In the genomic region with DNA sequence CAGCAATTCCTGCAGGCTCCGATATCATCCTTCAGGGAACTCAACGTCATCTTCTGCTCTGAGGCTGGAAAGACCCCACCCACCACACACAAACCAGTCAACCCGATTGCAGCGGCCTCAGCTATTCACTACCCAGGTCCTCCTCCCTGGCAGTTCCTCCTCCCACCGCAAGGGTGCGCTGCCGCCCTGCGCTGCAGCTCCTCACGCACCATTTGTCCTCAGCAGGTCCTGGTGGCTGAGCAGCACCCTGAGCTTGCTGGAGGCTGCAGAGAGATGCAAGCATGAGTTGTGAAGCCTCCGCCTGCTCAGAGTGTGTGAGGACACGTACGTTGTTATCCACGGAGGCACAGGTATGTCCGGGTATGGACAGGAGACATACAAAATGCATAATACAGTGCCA, we compare ENCODE assay signal across 8 mouse cellular contexts. TPM values are rescaled to one million over a fixed set of nuclear protein-coding genes. Genes with fewer than 3 reads are reported as not detected.
DNase-seq lines count a peak whose midpoint lies in the region; ATAC-seq and TF ChIP-seq lines count a peak whose summit lies in the region.

No protein-coding gene starts in this region.

- no peaks in the 10 kb centered on the region for H3K4me1 ChIP-seq in ES-Bruce4 (ENCODE audit: control insufficient read depth, insufficient read depth, low read length)
- no peaks in the 10 kb centered on the region for H3K4me1 ChIP-seq in bone marrow, adult 2 months (ENCODE audit: control insufficient read depth, insufficient read depth, low read length)
- H3K4me1 ChIP-seq in embryonic fibroblast, embryonic 13.5 days (ENCODE audit: control insufficient read depth, insufficient read depth, low read length) = no peaks in the 10 kb centered on the region
- peaks cover 13% of the 10 kb centered on the region; the same call in 1 of the 2 replicates for H3K4me1 ChIP-seq in heart, embryonic 12.5 days (replicated peaks)
- no peaks in the 10 kb centered on the region for H3K4me1 ChIP-seq in lung, embryonic 15.5 days

- no peaks in the 10 kb centered on the region for H3K36me3 ChIP-seq in ES-Bruce4 (ENCODE audit: control insufficient read depth, insufficient read depth, low read length, poor library complexity, severe bottlenecking)
- H3K36me3 ChIP-seq in heart, embryonic 12.5 days = no peaks in the 10 kb centered on the region
- H3K36me3 ChIP-seq in lung, embryonic 15.5 days = no peaks in the 10 kb centered on the region

- H3K9me3 ChIP-seq in ES-Bruce4 (replicated peaks; ENCODE audit: control insufficient read depth, insufficient read depth, low read length, poor library complexity, severe bottlenecking) = no peaks in the 10 kb centered on the region
- H3K9me3 ChIP-seq in heart, embryonic 12.5 days (replicated peaks) = no peaks in the 10 kb centered on the region
- H3K9me3 ChIP-seq in lung, embryonic 15.5 days = no peaks in the 10 kb centered on the region

- DNase-seq in layer of hippocampus, adult 11-12 months (ENCODE audit: low spot score) = peak; percentile 65
- DNase-seq in retina, postnatal 1 day = peak; percentile 66
- DNase-seq in thymus, postnatal 4 days = peak; percentile 89

- H3K27me3 ChIP-seq in ES-Bruce4 (ENCODE audit: control insufficient read depth, insufficient read depth, low read length, poor library complexity, severe bottlenecking) = no peaks in the 10 kb centered on the region
- H3K27me3 ChIP-seq in heart, embryonic 12.5 days (replicated peaks) = no peaks in the 10 kb centered on the region
- H3K27me3 ChIP-seq in lung, embryonic 15.5 days = no peaks in the 10 kb centered on the region

- no peak overlapping the region for H3K4me2 ChIP-seq in heart, embryonic 12.5 days
- H3K4me2 ChIP-seq in lung, embryonic 15.5 days = no peak overlapping the region

- no peak overlapping the region for H3K27ac ChIP-seq in ES-Bruce4 (ENCODE audit: insufficient read depth, low read length)
- H3K27ac ChIP-seq in bone marrow, adult 2 months (ENCODE audit: control insufficient read depth, insufficient read depth, low read depth, low read length, poor library complexity) = no peak overlapping the region
- H3K27ac ChIP-seq in embryonic fibroblast, embryonic 13.5 days (ENCODE audit: insufficient read depth, low read length) = no peak overlapping the region
- no peak overlapping the region for H3K27ac ChIP-seq in heart, embryonic 12.5 days (ENCODE audit: poor library complexity, severe bottlenecking)
- H3K27ac ChIP-seq in lung, embryonic 15.5 days = no peak overlapping the region

- peak; percentile 41; the same call in 1 of the 2 replicates for ATAC-seq in heart, embryonic 12.5 days (ENCODE audit: insufficient number of reproducible peaks, low FRiP score)
- peak; percentile 43; the same call in 1 of the 2 replicates for ATAC-seq in lung, embryonic 15.5 days (ENCODE audit: borderline replicate concordance, extremely low read depth, low FRiP score, low TSS enrichment)

- TF ChIP-seq EP300 in ES-Bruce4 (IDR thresholded peaks at IDR 0.05; ENCODE audit: insufficient read depth, low read depth, low read length) = 0 out of 2 replicates have a peak, but pooled peaks have one; percentile 12

- no peak for TF ChIP-seq POLR2A in ES-Bruce4 (IDR thresholded peaks at IDR 0.05; ENCODE audit: insufficient read depth, low read length)
- TF ChIP-seq POLR2A in bone marrow, adult 2 months (IDR thresholded peaks at IDR 0.05; ENCODE audit: borderline replicate concordance, control insufficient read depth, low read depth, low read length) = no peak
- TF ChIP-seq POLR2A in embryonic fibroblast, embryonic 13.5 days (IDR thresholded peaks at IDR 0.05; ENCODE audit: low read depth, low read length) = no peak

- 31% methylated on average over 14 of the region's 14 CpGs for WGBS in bone marrow, adult 2 months
- 16% methylated on average over 14 of the region's 14 CpGs for WGBS in heart, embryonic 12.5 days
- WGBS in lung, embryonic 15.5 days = 12% methylated on average over 14 of the region's 14 CpGs

- no peak overlapping the region for H3K4me3 ChIP-seq in ES-Bruce4 (ENCODE audit: low read depth, low read length)
- no peak overlapping the region for H3K4me3 ChIP-seq in bone marrow, adult 2 months (replicated peaks; ENCODE audit: control insufficient read depth, low read depth, low read length)
- H3K4me3 ChIP-seq in embryonic fibroblast, embryonic 13.5 days (ENCODE audit: insufficient read depth, low read length) = no peak overlapping the region
- no peak overlapping the region for H3K4me3 ChIP-seq in heart, embryonic 12.5 days
- H3K4me3 ChIP-seq in lung, embryonic 15.5 days = no peak overlapping the region

- TF ChIP-seq CTCF in ES-Bruce4 (IDR thresholded peaks at IDR 0.05; ENCODE audit: low read depth, low read length) = peak; percentile 99
- peak; percentile 99 for TF ChIP-seq CTCF in bone marrow, adult 2 months (IDR thresholded peaks at IDR 0.05; ENCODE audit: control insufficient read depth, insufficient read depth, low read length)
- peak; percentile 92 for TF ChIP-seq CTCF in embryonic fibroblast, embryonic 13.5 days (IDR thresholded peaks at IDR 0.05; ENCODE audit: borderline replicate concordance, insufficient read depth, low read length)

- no peak overlapping the region for H3K9ac ChIP-seq in ES-Bruce4 (ENCODE audit: low read depth, poor library complexity, severe bottlenecking)
- no peak overlapping the region for H3K9ac ChIP-seq in heart, embryonic 12.5 days
- no peak overlapping the region for H3K9ac ChIP-seq in lung, embryonic 15.5 days

RNA-seq across cellular contexts. Expression of a gene that starts 1.9 kb away (rescaled TPM):
- not detected in 2 replicates for polyA plus RNA-seq in ES-Bruce4 (2011; ENCODE audit: insufficient read depth, insufficient read length, low read depth, missing spikeins)
- not detected in 2 replicates for polyA plus RNA-seq in bone marrow, adult 2 months (2011; ENCODE audit: insufficient read depth, insufficient read length, low replicate concordance, missing spikeins)
- polyA plus RNA-seq in embryonic fibroblast, embryonic 13.5 days (2011; ENCODE audit: insufficient read length, low read depth, missing spikeins) = not detected in 2 replicates
- 3.7 and 5.0 TPM in 2 replicates for polyA plus RNA-seq in heart, embryonic 12.5 days (2016; fragmentation: Nextera tagmentation; extraction: Ambion mirVana)
- 0.40 and 0.47 TPM in 2 replicates for polyA plus RNA-seq in lung, embryonic 15.5 days (2015; fragmentation: Nextera tagmentation; extraction: Ambion mirVana)

RNA-seq across cellular contexts. Expression of a gene that starts 24.6 kb away (rescaled TPM):
- polyA plus RNA-seq in ES-Bruce4 (2011; ENCODE audit: insufficient read depth, insufficient read length, low read depth, missing spikeins) = not detected in 2 replicates
- polyA plus RNA-seq in bone marrow, adult 2 months (2011; ENCODE audit: insufficient read depth, insufficient read length, low replicate concordance, missing spikeins) = 16.8 and 37.3 TPM in 2 replicates
- polyA plus RNA-seq in embryonic fibroblast, embryonic 13.5 days (2011; ENCODE audit: insufficient read length, low read depth, missing spikeins) = not detected in 2 replicates
- polyA plus RNA-seq in heart, embryonic 12.5 days (2016; fragmentation: Nextera tagmentation; extraction: Ambion mirVana) = 0.14 and 0.19 TPM in 2 replicates
- 0.23 TPM in 1 of 2 replicates, not detected in the other for polyA plus RNA-seq in lung, embryonic 15.5 days (2015; fragmentation: Nextera tagmentation; extraction: Ambion mirVana)

RNA-seq across cellular contexts. Expression of a gene that starts 30.2 kb away (rescaled TPM):
- not detected in 2 replicates for polyA plus RNA-seq in ES-Bruce4 (2011; ENCODE audit: insufficient read depth, insufficient read length, low read depth, missing spikeins)
- polyA plus RNA-seq in bone marrow, adult 2 months (2011; ENCODE audit: insufficient read depth, insufficient read length, low replicate concordance, missing spikeins) = 1.3 and 3.4 TPM in 2 replicates
- polyA plus RNA-seq in embryonic fibroblast, embryonic 13.5 days (2011; ENCODE audit: insufficient read length, low read depth, missing spikeins) = not detected in 2 replicates
- not detected in 2 replicates for polyA plus RNA-seq in heart, embryonic 12.5 days (2016; fragmentation: Nextera tagmentation; extraction: Ambion mirVana)
- polyA plus RNA-seq in lung, embryonic 15.5 days (2015; fragmentation: Nextera tagmentation; extraction: Ambion mirVana) = 0.26 and 0.34 TPM in 2 replicates

RNA-seq across cellular contexts. Expression of a gene that starts 42.5 kb away (rescaled TPM):
- polyA plus RNA-seq in ES-Bruce4 (2011; ENCODE audit: insufficient read depth, insufficient read length, low read depth, missing spikeins) = 18.2 and 18.7 TPM in 2 replicates
- 7.7 and 10.0 TPM in 2 replicates for polyA plus RNA-seq in bone marrow, adult 2 months (2011; ENCODE audit: insufficient read depth, insufficient read length, low replicate concordance, missing spikeins)
- 15.7 and 16.6 TPM in 2 replicates for polyA plus RNA-seq in embryonic fibroblast, embryonic 13.5 days (2011; ENCODE audit: insufficient read length, low read depth, missing spikeins)
- 33.3 and 34.1 TPM in 2 replicates for polyA plus RNA-seq in heart, embryonic 12.5 days (2016; fragmentation: Nextera tagmentation; extraction: Ambion mirVana)
- polyA plus RNA-seq in lung, embryonic 15.5 days (2015; fragmentation: Nextera tagmentation; extraction: Ambion mirVana) = 38.4 and 39.4 TPM in 2 replicates

RNA-seq across cellular contexts. Expression of a gene that starts 46.4 kb away (rescaled TPM):
- polyA plus RNA-seq in ES-Bruce4 (2011; ENCODE audit: insufficient read depth, insufficient read length, low read depth, missing spikeins) = 8.4 and 11.9 TPM in 2 replicates
- polyA plus RNA-seq in bone marrow, adult 2 months (2011; ENCODE audit: insufficient read depth, insufficient read length, low replicate concordance, missing spikeins) = 10.9 TPM in 1 of 2 replicates, not detected in the other
- polyA plus RNA-seq in embryonic fibroblast, embryonic 13.5 days (2011; ENCODE audit: insufficient read length, low read depth, missing spikeins) = 2.7 and 3.3 TPM in 2 replicates
- 6.7 and 7.3 TPM in 2 replicates for polyA plus RNA-seq in heart, embryonic 12.5 days (2016; fragmentation: Nextera tagmentation; extraction: Ambion mirVana)
- 6.8 and 8.2 TPM in 2 replicates for polyA plus RNA-seq in lung, embryonic 15.5 days (2015; fragmentation: Nextera tagmentation; extraction: Ambion mirVana)

Comparison
In these comparisons a context has a peak if more than half of its experiments do, and no peak if none do; other contexts are left out.
1. RNA of a gene that starts 24.6 kb away (polyA plus RNA-seq): 16.8 to 37.3 TPM in bone marrow, adult 2 months; 0.14 to 0.19 TPM in heart, embryonic 12.5 days, 0.23 TPM in lung, embryonic 15.5 days, not detected in ES-Bruce4 and not detected in embryonic fibroblast, embryonic 13.5 days; every median in the first group is over 10 times any median in the second.
2. Peak in every context shown above with its lines, with median percentiles within 50 percentile points of each other: CTCF ChIP-seq and DNase-seq.